Mouse (Mus musculus) stomach, embryonic 15.5 days (tissue): ENCODE results near the gene Rpain. TPM values are rescaled to one million over a fixed set of nuclear protein-coding genes. Genes with fewer than 3 reads are reported as not detected.

Experiments used
- ATAC-seq: fragments of 200-750 bp; cut with Nextera tagmentation; 2 replicates; pipeline ENCODE4 v1.8.0; 2017; ENCODE audit warnings: low read depth, moderate number of reproducible peaks, moderate TSS enrichment; ENCODE audit not compliant: insufficient read depth, low FRiP score
- H3K27ac ChIP-seq: fragments of 300-500 bp; sonication (generic); 2 replicates; pipeline ENCODE4 v1.5.1; 2015; ENCODE audit warnings: mild to moderate bottlenecking, inconsistent platforms
- H3K27me3 ChIP-seq: fragments of 300-500 bp; sonication (generic); replicated peaks from 2 replicates; pipeline ENCODE4 v1.6.1; 2015; ENCODE audit warnings: inconsistent platforms
- H3K36me3 ChIP-seq: fragments of 300-500 bp; sonication (generic); 2 replicates; pipeline ENCODE4 v1.6.1; 2015; ENCODE audit warnings: inconsistent platforms
- H3K4me1 ChIP-seq: fragments of 300-500 bp; sonication (generic); 2 replicates; pipeline ENCODE4 v1.6.1; 2015; ENCODE audit warnings: inconsistent platforms
- H3K4me2 ChIP-seq: fragments of 300-500 bp; sonication (generic); 2 replicates; pipeline ENCODE4 v1.6.1; 2015; ENCODE audit warnings: mild to moderate bottlenecking, inconsistent platforms
- H3K4me3 ChIP-seq: fragments of 300-500 bp; sonication (generic); replicated peaks from 2 replicates; pipeline ENCODE4 v1.5.1; 2015; ENCODE audit warnings: inconsistent platforms
- H3K9ac ChIP-seq: fragments of 300-500 bp; sonication (generic); 2 replicates; pipeline ENCODE4 v1.6.1; 2015; ENCODE audit warnings: inconsistent platforms
- H3K9me3 ChIP-seq: fragments of 300-500 bp; sonication (generic); 2 replicates; pipeline ENCODE4 v1.6.1; 2016; ENCODE audit warnings: inconsistent platforms
- WGBS: fragments of 180-500 bp; shearing (Covaris S2); methylation state at CpG from one replicate; pipeline ENCODE4 v1.1.7; 2015; 5-methylcytosine and 5-hydroxymethylcytosine counted together
- polyA plus RNA-seq: library from polyadenylated mRNA; unstranded; fragments of >200 nt; fragmentation: Nextera tagmentation; extraction: Ambion mirVana; gene quantifications from 2 replicates; pipeline ENCODE4 v1.2.1, GENCODE M21; 2015

Gene Rpain
- polyA plus RNA-seq: 67.1 and 69.0 TPM in 2 replicates

DNA sequence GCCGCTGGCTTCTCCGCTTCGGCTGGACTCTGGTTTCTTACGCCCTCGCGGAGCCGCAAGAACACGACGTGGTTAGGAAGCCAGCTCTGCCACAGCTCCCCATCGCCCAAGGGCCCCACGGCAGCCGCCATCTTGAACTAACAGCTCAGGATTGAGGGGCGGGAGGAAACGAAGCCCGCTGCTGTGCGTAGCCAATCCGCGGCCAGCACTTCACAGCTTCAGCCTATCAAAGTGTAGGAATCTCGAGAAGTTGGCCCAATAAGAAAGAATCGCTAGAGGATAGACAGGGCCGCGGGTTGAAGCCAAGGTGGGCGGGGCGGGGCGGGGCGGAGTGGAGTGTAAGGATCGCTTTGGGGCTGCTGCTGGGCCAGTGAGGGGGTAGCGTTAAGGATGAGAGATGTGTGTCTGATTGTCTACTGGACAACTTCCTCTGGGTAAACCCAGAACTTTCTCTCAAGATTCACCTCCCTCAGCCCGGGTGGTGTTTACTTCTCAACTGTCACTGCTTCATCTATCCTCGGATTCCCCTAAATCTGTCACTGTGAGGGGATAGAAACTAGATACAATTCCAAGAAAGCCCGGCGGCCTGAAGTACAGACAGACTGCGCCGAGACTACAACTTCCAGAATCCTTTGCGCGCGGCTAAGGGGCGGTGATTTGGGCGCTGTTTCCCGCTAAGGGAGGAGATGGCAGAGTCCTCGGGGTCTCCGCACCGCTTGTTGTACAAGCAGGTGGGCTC is at the start of gene Rpain, which contains the start of gene Nup88:
Gene Rpain, plus strand, starts transcription at position 393 of the 739 bp plus-strand sequence.
Gene Nup88, minus strand, starts transcription at position 153 of the 739 bp plus-strand sequence.
- ATAC-seq: peak; percentile 98
- peak within 1 kb of the TSS; percentile 82 for H3K4me2 ChIP-seq
- under 1% methylated on average over 42 of the region's 43 CpGs for WGBS
- peaks cover 23% of the 10 kb centered on the region for H3K36me3 ChIP-seq
- peak within 1 kb of the TSS; percentile 94 for H3K27ac ChIP-seq
- peak within 1 kb of the TSS; percentile 85 for H3K4me3 ChIP-seq
- peaks cover 8% of the 10 kb centered on the region for H3K4me1 ChIP-seq
- peak within 1 kb of the TSS; percentile 90 for H3K9ac ChIP-seq
- H3K9me3 ChIP-seq: no peaks in the 10 kb centered on the region
- H3K27me3 ChIP-seq: no peaks in the 10 kb centered on the region

DNA sequence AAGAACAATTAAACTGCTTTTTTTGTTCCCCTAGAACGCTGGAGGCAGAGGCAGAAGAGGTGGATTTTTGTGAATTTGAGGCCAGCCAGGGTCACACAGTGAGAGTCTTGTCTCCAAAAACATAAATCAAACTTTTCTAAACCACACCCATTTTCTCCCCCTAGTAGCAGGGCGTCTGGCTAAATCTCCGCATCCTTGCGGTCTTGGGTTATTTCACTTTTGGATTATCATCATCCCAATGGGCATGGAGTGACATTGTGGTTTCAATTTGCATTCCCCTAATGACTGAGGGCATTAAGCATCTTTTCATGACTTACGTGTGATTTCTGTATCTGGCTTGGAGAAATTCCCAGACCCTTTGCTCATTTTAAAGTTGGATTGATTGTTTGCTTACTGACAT is 38.6 kb upstream of the Rpain start:
- Histone ChIP-seq H3K4me3 (no peak overlapping the region), H3K36me3 (peaks cover 26% of the 10 kb centered on the region), H3K4me2 (no peak overlapping the region), H3K9ac (no peak overlapping the region), H3K27ac (no peak overlapping the region), H3K27me3 (no peaks in the 10 kb centered on the region), H3K4me1 (no peaks in the 10 kb centered on the region), H3K9me3 (no peaks in the 10 kb centered on the region)
- ATAC-seq: no peak
- WGBS: 82% methylated on average over 5 of the region's 5 CpGs

DNA sequence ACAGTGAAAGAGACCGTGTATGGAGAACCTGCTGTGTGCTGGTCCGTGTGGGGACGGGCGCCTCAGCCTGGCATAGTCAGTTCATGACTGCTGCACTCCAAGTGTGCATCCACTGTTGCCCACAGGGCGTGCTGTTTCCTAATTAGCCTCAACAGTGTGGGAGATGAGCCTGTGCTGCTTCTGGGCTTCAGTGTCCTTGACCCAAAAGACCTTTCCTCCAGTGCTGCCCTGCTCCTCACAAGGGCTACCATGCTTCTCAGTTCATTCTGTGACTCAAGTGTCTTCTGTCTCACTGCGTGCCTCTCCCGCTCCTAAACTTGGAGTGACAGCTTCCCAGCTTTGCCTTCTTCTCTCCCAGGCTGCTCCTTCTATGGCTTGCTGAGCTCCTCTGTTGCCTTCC is 34.7 kb upstream of the Rpain start:
- H3K27me3 ChIP-seq: no peaks in the 10 kb centered on the region
- peaks cover 48% of the 10 kb centered on the region for H3K36me3 ChIP-seq
- ATAC-seq: no peak
- H3K4me2 ChIP-seq: no peak overlapping the region
- no peak overlapping the region for H3K27ac ChIP-seq
- no peaks in the 10 kb centered on the region for H3K4me1 ChIP-seq
- 85% methylated on average over 7 of the region's 7 CpGs for WGBS
- H3K4me3 ChIP-seq: no peak overlapping the region
- no peak overlapping the region for H3K9ac ChIP-seq
- H3K9me3 ChIP-seq: no peaks in the 10 kb centered on the region

DNA sequence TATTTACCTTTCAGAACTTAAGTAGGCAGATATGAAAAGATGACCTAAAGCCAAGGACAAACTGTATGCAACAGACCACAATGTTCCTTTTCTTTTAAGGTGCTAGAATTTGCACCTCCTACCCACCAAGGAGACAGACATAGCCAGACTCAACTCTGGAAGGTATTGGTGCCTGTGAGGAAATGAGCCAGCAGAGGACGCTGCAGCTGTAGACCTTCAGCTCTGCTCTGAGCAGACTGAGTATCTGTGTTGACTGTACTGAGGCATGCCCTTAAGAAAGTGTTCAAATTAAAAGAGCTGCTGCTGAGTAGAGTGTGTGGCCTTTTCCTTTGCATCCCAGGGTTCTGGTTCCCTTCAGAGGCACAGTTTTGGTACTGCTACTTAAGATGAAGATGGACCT is 27.4 kb upstream of the Rpain start:
- no peak for ATAC-seq
- Histone ChIP-seq H3K4me2 (no peak overlapping the region), H3K36me3 (peaks cover 50% of the 10 kb centered on the region), H3K9ac (no peak overlapping the region), H3K4me1 (no peaks in the 10 kb centered on the region), H3K27me3 (no peaks in the 10 kb centered on the region), H3K27ac (no peak overlapping the region), H3K9me3 (no peaks in the 10 kb centered on the region), H3K4me3 (no peak overlapping the region)
- WGBS: 76% methylated on average over 1 of the region's 1 CpGs

DNA sequence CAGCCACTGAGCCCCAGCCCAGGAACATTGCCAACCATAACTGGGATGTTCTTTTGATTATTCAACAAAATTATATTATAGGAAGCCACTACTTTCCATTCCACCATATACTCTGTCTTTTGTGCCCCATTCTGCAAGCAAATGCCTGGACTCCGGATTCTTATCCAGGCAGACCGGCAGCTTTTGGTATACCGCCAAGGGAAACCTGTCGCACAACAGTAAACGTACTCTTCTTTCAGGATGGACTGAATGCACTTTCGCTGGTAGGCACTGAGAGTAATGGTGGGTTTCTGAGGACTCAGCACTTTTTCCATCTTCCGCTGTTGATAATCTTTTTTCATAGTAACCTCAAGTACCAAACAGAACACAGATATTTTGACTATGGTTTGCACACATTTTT is 26.4 kb upstream of the Rpain start:
- peaks cover 54% of the 10 kb centered on the region for H3K36me3 ChIP-seq
- WGBS: 89% methylated on average over 7 of the region's 7 CpGs

DNA sequence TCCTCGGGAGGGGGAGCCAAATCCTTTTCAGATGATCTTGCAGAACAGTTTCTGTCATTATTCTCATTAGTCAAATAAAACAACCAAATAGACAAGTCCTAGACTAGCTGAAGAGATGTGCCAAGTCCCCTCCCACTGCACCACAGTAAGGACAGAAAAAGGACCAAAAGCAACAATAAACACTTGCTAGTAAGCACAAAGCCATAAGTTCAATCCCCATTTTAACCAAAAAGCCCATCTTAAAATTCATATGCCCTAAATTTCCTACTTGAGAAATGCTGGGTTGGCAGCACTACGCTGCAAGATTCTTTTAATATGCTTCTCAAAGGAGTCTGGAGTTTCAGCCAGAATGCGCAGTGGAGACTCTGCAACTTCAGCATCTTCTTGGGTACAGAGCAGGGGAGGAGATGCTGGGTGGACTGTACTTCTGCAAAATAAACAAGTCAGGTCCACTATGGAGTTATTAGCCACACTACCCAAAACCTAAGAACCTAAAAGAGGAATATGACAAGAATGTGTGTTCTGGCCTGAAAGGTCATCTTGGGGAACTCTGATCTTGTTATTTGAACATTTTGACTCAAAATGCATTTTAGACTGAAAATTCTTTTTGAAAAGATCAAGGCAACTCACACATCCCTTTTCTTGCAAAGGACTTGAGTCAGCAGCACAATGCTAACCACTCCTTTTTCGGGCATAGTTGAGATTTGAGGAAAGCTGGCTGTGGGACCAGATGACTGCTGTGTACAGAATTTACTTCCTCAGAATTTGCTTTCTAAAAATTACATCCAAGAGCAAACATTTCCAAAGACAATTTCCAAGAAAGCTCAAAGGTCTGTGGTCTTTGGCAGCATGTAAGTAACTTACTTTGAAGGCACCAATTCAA is 24.8 kb upstream of the Rpain start:
- no peaks in the 10 kb centered on the region for H3K27me3 ChIP-seq
- H3K9ac ChIP-seq: no peak overlapping the region
- H3K4me2 ChIP-seq: no peak overlapping the region
- WGBS: 87% methylated on average over 4 of the region's 4 CpGs
- H3K27ac ChIP-seq: no peak overlapping the region
- no peaks in the 10 kb centered on the region for H3K9me3 ChIP-seq
- peaks cover 62% of the 10 kb centered on the region for H3K36me3 ChIP-seq
- no peak overlapping the region for H3K4me3 ChIP-seq
- no peaks in the 10 kb centered on the region for H3K4me1 ChIP-seq
- ATAC-seq: no peak

More for the DNA sequence above, 26.4 kb upstream of the Rpain start:
- Histone ChIP-seq H3K9me3 (no peaks in the 10 kb centered on the region), H3K4me3 (no peak overlapping the region), H3K27ac (no peak overlapping the region), H3K4me2 (no peak overlapping the region), H3K9ac (no peak overlapping the region), H3K27me3 (no peaks in the 10 kb centered on the region), H3K4me1 (no peaks in the 10 kb centered on the region)
- no peak for ATAC-seq

DNA sequence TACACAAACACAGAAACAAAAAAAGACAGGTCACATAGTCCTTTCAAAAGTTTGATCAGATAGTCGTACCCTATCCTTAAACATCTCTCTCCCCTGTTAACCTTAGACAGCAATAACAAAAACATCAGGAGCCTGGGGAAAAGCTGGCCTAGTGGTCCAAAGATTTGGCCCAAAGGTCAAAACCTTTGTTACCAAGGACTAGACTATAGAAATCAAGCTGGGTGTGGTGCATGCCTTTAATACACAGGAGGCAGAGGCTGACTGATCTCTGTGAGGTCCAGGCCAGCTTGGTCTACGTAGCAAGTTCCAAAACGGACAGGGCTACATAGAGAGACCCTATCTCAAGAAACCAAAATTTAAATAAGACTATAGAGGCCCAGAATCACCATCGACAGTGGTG is 15.3 kb upstream of the Rpain start:
- ATAC-seq: no peak
- Histone ChIP-seq H3K4me2 (no peak overlapping the region), H3K9ac (no peak overlapping the region), H3K36me3 (peaks cover 47% of the 10 kb centered on the region), H3K9me3 (no peaks in the 10 kb centered on the region), H3K27me3 (no peaks in the 10 kb centered on the region), H3K27ac (no peak overlapping the region), H3K4me1 (no peaks in the 10 kb centered on the region), H3K4me3 (no peak overlapping the region)
- 88% methylated on average over 4 of the region's 4 CpGs for WGBS

DNA sequence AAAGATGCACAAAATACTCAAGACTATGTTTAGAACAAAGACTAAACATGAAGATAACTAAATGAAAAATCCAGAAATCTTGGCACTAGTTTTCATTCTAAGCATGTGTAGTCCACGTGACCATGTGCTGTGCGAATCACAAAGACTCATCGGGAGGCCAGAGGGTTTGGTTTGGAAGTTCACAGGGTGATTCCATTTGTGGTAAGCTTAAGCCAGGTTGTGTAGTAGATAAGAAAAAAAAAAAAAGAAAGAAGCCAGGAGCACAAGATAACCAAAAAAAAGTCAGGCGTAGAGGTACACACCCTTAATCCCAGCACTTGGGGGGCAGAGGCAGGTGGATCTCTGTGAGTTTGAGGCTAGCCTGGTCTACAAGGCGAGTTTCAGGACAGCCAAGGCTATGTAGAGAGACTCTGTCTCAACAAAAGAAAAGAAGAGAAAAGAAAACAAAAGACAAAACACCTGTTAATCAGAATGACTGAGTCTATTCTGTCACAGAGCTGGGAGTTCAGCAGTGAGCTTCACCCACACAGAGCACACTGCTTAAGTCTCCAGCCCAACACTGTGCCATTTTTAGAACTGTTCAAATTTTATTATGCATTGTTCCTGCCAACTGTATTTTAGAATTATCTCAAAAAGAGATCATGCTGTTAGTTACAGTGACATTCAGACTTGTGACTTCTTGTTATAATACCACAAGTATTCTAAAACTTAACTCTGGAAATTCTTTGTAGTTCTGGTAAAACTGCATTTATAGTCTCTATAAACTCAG is 9.0 kb upstream of the Rpain start:
- Histone ChIP-seq H3K4me2 (no peak overlapping the region), H3K9ac (no peak overlapping the region), H3K4me1 (no peaks in the 10 kb centered on the region), H3K27ac (no peak overlapping the region), H3K27me3 (no peaks in the 10 kb centered on the region), H3K9me3 (no peaks in the 10 kb centered on the region), H3K36me3 (peaks cover 48% of the 10 kb centered on the region), H3K4me3 (no peak overlapping the region)
- no peak for ATAC-seq
- 81% methylated on average over 5 of the region's 5 CpGs for WGBS

DNA sequence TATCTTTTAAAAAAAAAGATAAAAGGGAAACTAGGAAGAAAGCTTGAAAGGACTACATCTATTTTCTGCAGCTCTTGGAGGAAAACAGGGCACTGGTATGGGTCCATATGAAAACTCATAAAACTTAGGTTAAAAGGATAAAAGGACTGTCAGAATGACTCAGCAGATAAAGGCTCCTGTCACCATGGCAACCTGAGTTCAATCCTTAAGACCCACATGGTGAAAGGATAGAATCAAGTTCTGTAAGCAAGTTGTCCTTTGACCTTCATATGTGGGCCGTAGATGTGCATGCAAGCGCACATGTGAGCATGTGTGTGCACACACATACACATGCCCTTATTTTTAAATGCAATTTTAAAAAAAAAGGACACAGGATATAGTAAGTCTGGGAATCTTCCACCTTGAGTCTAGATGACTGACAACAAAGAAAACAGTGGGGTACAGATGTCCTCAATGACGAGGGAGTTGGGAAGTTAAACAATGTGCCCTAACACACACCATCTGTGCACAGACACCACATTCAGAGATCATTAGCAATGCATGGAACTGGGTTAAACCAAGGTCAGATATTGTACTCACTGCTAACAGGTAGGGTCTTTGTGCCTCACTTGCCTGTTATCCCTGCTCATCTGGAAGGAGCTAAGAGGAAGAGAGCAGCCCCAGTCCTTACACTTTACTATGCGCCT is 5.6 kb upstream of the Rpain start:
- Histone ChIP-seq H3K9ac (no peak overlapping the region), H3K9me3 (no peaks in the 10 kb centered on the region), H3K4me1 (peaks cover 3% of the 10 kb centered on the region), H3K27ac (no peak overlapping the region), H3K36me3 (peaks cover 36% of the 10 kb centered on the region; the same call in 1 of the 2 replicates), H3K27me3 (no peaks in the 10 kb centered on the region), H3K4me2 (no peak overlapping the region), H3K4me3 (no peak overlapping the region)
- no peak for ATAC-seq
- 80% methylated on average over 4 of the region's 4 CpGs for WGBS

DNA sequence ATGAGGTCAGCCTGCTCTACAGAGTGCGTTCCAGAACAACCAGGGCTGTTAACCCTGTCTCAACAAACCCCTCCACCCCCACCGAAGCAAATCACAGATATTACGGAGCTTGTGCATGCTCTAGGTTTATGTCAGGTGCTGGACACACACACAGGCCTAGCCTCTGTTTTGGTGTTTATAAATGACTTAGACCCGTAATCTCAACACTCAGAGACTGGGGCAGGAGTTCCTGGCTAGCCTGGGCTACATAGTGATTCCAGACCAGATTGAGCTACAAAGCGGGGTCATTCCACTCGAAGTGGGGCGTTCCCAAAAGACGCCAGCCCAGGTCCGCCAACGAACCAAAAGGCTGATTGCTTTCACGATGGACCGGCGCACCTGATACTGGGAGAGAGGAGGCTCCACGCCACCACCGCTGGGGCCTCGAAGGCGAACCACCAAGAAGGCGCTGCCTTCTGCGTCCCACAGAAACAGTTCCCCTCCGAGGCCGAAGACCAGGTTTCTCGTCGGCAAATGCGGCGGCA is 680 bp upstream of the Rpain start:
- peaks cover 8% of the 10 kb centered on the region for H3K4me1 ChIP-seq
- H3K4me2 ChIP-seq: peak overlapping the region; percentile 66
- H3K9me3 ChIP-seq: no peaks in the 10 kb centered on the region
- peak overlapping the region; percentile 85 for H3K4me3 ChIP-seq
- no peaks in the 10 kb centered on the region for H3K27me3 ChIP-seq
- peak overlapping the region; percentile 84 for H3K27ac ChIP-seq
- peak overlapping the region; percentile 90 for H3K9ac ChIP-seq
- peaks cover 23% of the 10 kb centered on the region for H3K36me3 ChIP-seq
- under 1% methylated on average over 25 of the region's 25 CpGs for WGBS
- no peak for ATAC-seq
